Mouse (Mus musculus): ENCODE data around the gene Hist1h2an. TPM values are rescaled to one million over a fixed set of nuclear protein-coding genes. Genes with fewer than 3 reads are reported as not detected.
"Not testable (repeated sequence)": the region's sequence is repeated elsewhere in the genome, so short reads cannot be mapped to it uniquely, and the experiment has no call there.

Gene Hist1h2an
- total and polyA plus RNA-seq, 2 experiments from 2014 or later = 1.8 to 677 TPM

GRCm38 (mm10) chr13:21753051-21753523 lies 33.9 kb downstream of the Hist1h2an start:
- Histone ChIP-seq H3K27ac (ENCODE audit: low read depth) (peak overlapping the region; percentile 94), H3K4me2 (ENCODE audit: low read depth, low read length) (peak overlapping the region; percentile 67), H3K27me3 (ENCODE audit: control insufficient read depth, insufficient read depth, low read length) (no peaks in the 10 kb centered on the region), H3K4me1 (ENCODE audit: control insufficient read depth, insufficient read depth) (peaks cover 23% of the 10 kb centered on the region), H3K9me3 (replicated peaks; ENCODE audit: control insufficient read depth, low read length) (no peaks in the 10 kb centered on the region), H3K36me3 (replicated peaks; ENCODE audit: control insufficient read depth, insufficient read depth, low read length) (no peaks in the 10 kb centered on the region), H3K4me3 (ENCODE audit: low read depth, low read length) (peak overlapping the region; percentile 51), H3K9ac (replicated peaks; ENCODE audit: low read depth, low read length) (peak overlapping the region; percentile 51)
- ATAC-seq (ENCODE audit: insufficient read depth, low read depth) = no peak
- 3% methylated on average over 10 of the region's 10 CpGs for WGBS
- TF ChIP-seq EP300 (IDR thresholded peaks at IDR 0.05; ENCODE audit: low read depth) (no peak), CTCF (IDR thresholded peaks at IDR 0.05; ENCODE audit: low read depth) (no peak)
- DNase-seq (ENCODE audit: low spot score) = no peak

DNA sequence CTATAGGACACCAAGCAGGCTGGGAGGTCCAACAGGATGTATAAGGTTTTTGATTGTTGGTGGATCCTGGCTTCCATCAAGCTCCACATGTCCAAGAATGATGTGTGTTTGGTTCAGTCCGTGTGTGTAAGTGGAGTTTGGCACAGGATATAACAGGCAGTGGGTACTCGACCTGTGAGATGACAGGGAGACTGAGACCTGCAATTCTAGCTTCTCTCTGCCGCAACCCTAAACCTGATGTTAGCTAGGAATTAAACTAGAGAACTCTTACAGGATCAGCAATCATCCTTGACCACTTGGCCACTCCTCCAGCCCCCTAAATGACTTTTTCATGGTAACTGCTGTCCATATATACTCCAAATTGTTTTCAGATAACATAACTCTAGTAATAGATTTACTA lies 34.7 kb downstream of the Hist1h2an start:
- 33% methylated on average over 3 of the region's 3 CpGs for WGBS
- peak overlapping the region; percentile 31; the same call in 1 of the 2 replicates for H3K27ac ChIP-seq (ENCODE audit: low read depth)
- H3K4me1 ChIP-seq (ENCODE audit: control insufficient read depth, insufficient read depth) = peaks cover 23% of the 10 kb centered on the region
- TF ChIP-seq EP300 (IDR thresholded peaks at IDR 0.05; ENCODE audit: low read depth) (no peak), CTCF (IDR thresholded peaks at IDR 0.05; ENCODE audit: low read depth) (no peak)
- no peak overlapping the region for H3K4me3 ChIP-seq (ENCODE audit: low read depth, low read length)
- H3K4me2 ChIP-seq (ENCODE audit: low read depth, low read length) = 0 out of 2 replicates have a peak overlapping the region, but pooled peaks have one; percentile 67
- H3K9ac ChIP-seq (replicated peaks; ENCODE audit: low read depth, low read length) = 0 out of 2 replicates have a peak overlapping the region, but pooled peaks have one; percentile 51
- no peaks in the 10 kb centered on the region for H3K9me3 ChIP-seq (replicated peaks; ENCODE audit: control insufficient read depth, low read length)
- no peaks in the 10 kb centered on the region for H3K27me3 ChIP-seq (ENCODE audit: control insufficient read depth, insufficient read depth, low read length)
- no peaks in the 10 kb centered on the region for H3K36me3 ChIP-seq (replicated peaks; ENCODE audit: control insufficient read depth, insufficient read depth, low read length)
- ATAC-seq (ENCODE audit: insufficient read depth, low read depth) = no peak
- DNase-seq (ENCODE audit: low spot score) = no peak

DNA sequence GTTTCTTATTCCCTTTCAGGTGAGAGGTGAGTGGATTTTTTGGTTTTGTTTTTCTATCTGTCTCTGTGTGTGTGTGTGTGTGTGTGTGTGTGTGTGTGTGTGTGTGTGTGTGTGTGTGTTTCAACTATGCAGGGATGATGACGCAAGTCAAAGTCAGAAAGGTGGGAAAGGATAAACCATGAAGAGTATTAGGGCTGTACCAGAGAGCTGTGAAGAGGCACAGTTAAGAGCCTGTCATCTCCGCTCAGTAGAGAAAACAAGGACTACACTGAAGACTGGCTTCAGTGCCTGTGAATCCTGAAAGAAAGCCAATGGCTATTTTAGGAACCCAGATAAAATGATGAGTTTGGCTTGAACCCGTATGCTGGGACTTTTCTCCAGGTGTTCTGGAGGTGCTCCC lies 35.2 kb downstream of the Hist1h2an start:
- no peak for TF ChIP-seq CTCF (IDR thresholded peaks at IDR 0.05; ENCODE audit: low read depth)
- TF ChIP-seq EP300 (IDR thresholded peaks at IDR 0.05; ENCODE audit: low read depth) = no peak
- Histone ChIP-seq H3K27ac (ENCODE audit: low read depth) (peak overlapping the region; percentile 31; the same call in 1 of the 2 replicates), H3K27me3 (ENCODE audit: control insufficient read depth, insufficient read depth, low read length) (no peaks in the 10 kb centered on the region), H3K36me3 (replicated peaks; ENCODE audit: control insufficient read depth, insufficient read depth, low read length) (no peaks in the 10 kb centered on the region), H3K9me3 (replicated peaks; ENCODE audit: control insufficient read depth, low read length) (no peaks in the 10 kb centered on the region), H3K4me1 (ENCODE audit: control insufficient read depth, insufficient read depth) (peaks cover 23% of the 10 kb centered on the region), H3K4me3 (ENCODE audit: low read depth, low read length) (no peak overlapping the region), H3K9ac (replicated peaks; ENCODE audit: low read depth, low read length) (no peak overlapping the region), H3K4me2 (ENCODE audit: low read depth, low read length) (peak overlapping the region; percentile 18; the same call in 1 of the 2 replicates)
- ATAC-seq (ENCODE audit: insufficient read depth, low read depth) (no peak), DNase-seq (ENCODE audit: low spot score) (peak; percentile 11)
- WGBS = 26% methylated on average over 3 of the region's 3 CpGs

- Histone ChIP-seq H3K9ac (replicated peaks; ENCODE audit: low read depth, low read length) (no peak overlapping the region), H3K4me1 (ENCODE audit: control insufficient read depth, insufficient read depth) (peaks cover 23% of the 10 kb centered on the region), H3K27ac (ENCODE audit: low read depth) (no peak overlapping the region), H3K36me3 (replicated peaks; ENCODE audit: control insufficient read depth, insufficient read depth, low read length) (no peaks in the 10 kb centered on the region), H3K4me3 (ENCODE audit: low read depth, low read length) (no peak overlapping the region), H3K27me3 (ENCODE audit: control insufficient read depth, insufficient read depth, low read length) (no peaks in the 10 kb centered on the region), H3K9me3 (replicated peaks; ENCODE audit: control insufficient read depth, low read length) (no peaks in the 10 kb centered on the region), H3K4me2 (ENCODE audit: low read depth, low read length) (no peak overlapping the region)
- TF ChIP-seq CTCF (IDR thresholded peaks at IDR 0.05; ENCODE audit: low read depth) (no peak), EP300 (IDR thresholded peaks at IDR 0.05; ENCODE audit: low read depth) (no peak)
- DNase-seq (ENCODE audit: low spot score) (no peak), ATAC-seq (ENCODE audit: insufficient read depth, low read depth) (no peak)
These were observed 35.6 kb downstream of the Hist1h2an start for GRCm38 (mm10) chr13:21751417-21751816.

GRCm38 (mm10) chr13:21750159-21751017 lies 36.6 kb downstream of the Hist1h2an start, which contains the start of gene Hist1h4k:
Hist1h4k (minus strand) TSS chr13:21750505.
- under 1% methylated on average over 42 of the region's 56 CpGs for WGBS
- Histone ChIP-seq H3K4me3 (ENCODE audit: low read depth, low read length) (peak within 1 kb of the TSS; percentile 48), H3K9ac (replicated peaks; ENCODE audit: low read depth, low read length) (peak within 1 kb of the TSS; percentile 46), H3K4me1 (ENCODE audit: control insufficient read depth, insufficient read depth) (peaks cover 18% of the 10 kb centered on the region), H3K27ac (ENCODE audit: low read depth) (peak within 1 kb of the TSS; percentile 72), H3K4me2 (ENCODE audit: low read depth, low read length) (peak within 1 kb of the TSS; percentile 67)
- H3K27me3 ChIP-seq (ENCODE audit: control insufficient read depth, insufficient read depth, low read length); H3K9me3 ChIP-seq (replicated peaks; ENCODE audit: control insufficient read depth, low read length); H3K36me3 ChIP-seq (replicated peaks; ENCODE audit: control insufficient read depth, insufficient read depth, low read length): not testable (repeated sequence)
- ATAC-seq (ENCODE audit: insufficient read depth, low read depth) (peak; percentile 54), DNase-seq (ENCODE audit: low spot score) (peak; percentile 75)

All from heart, postnatal 0 days (tissue).